Mouse (Mus musculus): ENCODE results near the gene Gm11077. TPM values are rescaled to one million over a fixed set of nuclear protein-coding genes. Genes with fewer than 3 reads are reported as not detected.

Gene Gm11077
- polyA plus RNA-seq, 1 experiment from 2014 or later: not detected

Other genes with a start within 250 kb of the Gm11077 start
- 6.7 and 9.0 TPM in 2 replicates for gene Aebp2, start 106.6 kb upstream of the Gm11077 start, polyA plus RNA-seq (2015; fragmentation: Nextera tagmentation; extraction: Ambion mirVana)

Data from heart, embryonic 16.5 days (tissue).